Mouse (Mus musculus) lung, embryonic 15.5 days (tissue): ENCODE data around the gene Prkg1. TPM values are rescaled to one million over a fixed set of nuclear protein-coding genes. Genes with fewer than 3 reads are reported as not detected.
A peak's percentile ranks its signal among the peaks of the same experiment; 100 is the strongest.

Experiments
- ATAC-seq: fragments of 200-750 bp; cut with Nextera tagmentation; 2 replicates; pipeline ENCODE4 v1.8.0; 2017; ENCODE audit warnings: moderate number of reproducible peaks, borderline replicate concordance; ENCODE audit not compliant: low FRiP score, low TSS enrichment; ENCODE audit errors: extremely low read depth
- H3K27ac ChIP-seq: fragments of 300-500 bp; sonication (generic); 2 replicates; pipeline ENCODE4 v1.5.1; 2015; ENCODE audit warnings: moderate library complexity, mild to moderate bottlenecking, inconsistent platforms
- H3K27me3 ChIP-seq: fragments of 300-500 bp; sonication (generic); 2 replicates; pipeline ENCODE4 v1.6.1; 2015; ENCODE audit warnings: inconsistent platforms
- H3K36me3 ChIP-seq: fragments of 300-500 bp; sonication (generic); 2 replicates; pipeline ENCODE4 v1.6.1; 2015; ENCODE audit warnings: inconsistent platforms
- H3K4me1 ChIP-seq: fragments of 300-500 bp; sonication (generic); 2 replicates; pipeline ENCODE4 v1.6.1; 2015; ENCODE audit warnings: inconsistent platforms
- H3K4me2 ChIP-seq: fragments of 300-500 bp; sonication (generic); 2 replicates; pipeline ENCODE4 v1.6.1; 2015; ENCODE audit warnings: inconsistent platforms, mild to moderate bottlenecking, moderate library complexity
- H3K4me3 ChIP-seq: fragments of 300-500 bp; sonication (generic); 2 replicates; pipeline ENCODE4 v1.5.1; 2015; ENCODE audit warnings: mild to moderate bottlenecking, inconsistent platforms
- H3K9ac ChIP-seq: fragments of 300-500 bp; sonication (generic); 2 replicates; pipeline ENCODE4 v1.6.1; 2015; ENCODE audit warnings: inconsistent platforms
- H3K9me3 ChIP-seq: fragments of 300-500 bp; sonication (generic); 2 replicates; pipeline ENCODE4 v1.6.1; 2016; ENCODE audit warnings: inconsistent platforms
- WGBS: fragments of 180-500 bp; shearing (Covaris S2); methylation state at CpG from one replicate; pipeline ENCODE4 v1.1.7; 2015; 5-methylcytosine and 5-hydroxymethylcytosine counted together
- polyA plus RNA-seq: library from polyadenylated mRNA; unstranded; fragments of >200 nt; fragmentation: Nextera tagmentation; extraction: Ambion mirVana; gene quantifications from 2 replicates; pipeline ENCODE4 v1.2.1, GENCODE M21; 2015

Prkg1 gene
- polyA plus RNA-seq, 1 experiment from 2014 or later = 6.5 TPM

DNA sequence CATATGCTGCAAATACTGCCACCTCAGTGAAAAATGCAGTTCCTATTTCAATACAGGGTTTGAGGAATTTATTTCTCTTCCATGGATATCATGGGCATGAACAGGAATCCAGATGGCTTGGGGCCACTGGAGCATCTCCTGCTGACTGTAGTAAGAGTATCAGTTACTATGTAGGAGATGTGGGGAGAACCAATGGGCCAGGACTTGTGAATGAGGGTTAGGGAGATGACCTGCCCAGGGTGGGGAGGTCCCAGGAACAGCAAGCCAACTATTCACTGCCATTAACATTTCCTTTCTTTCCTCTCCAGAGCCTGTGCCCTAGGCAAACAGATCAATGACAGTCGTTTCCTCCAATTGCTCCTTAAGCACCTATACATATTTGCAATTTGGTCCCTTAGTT is 593.8 kb downstream of the Prkg1 start:
- Histone ChIP-seq H3K27me3 (no peaks in the 10 kb centered on the region), H3K4me3 (no peak overlapping the region), H3K9me3 (no peaks in the 10 kb centered on the region), H3K9ac (no peak overlapping the region), H3K4me2 (no peak overlapping the region), H3K36me3 (no peaks in the 10 kb centered on the region), H3K27ac (no peak overlapping the region), H3K4me1 (no peaks in the 10 kb centered on the region)
- ATAC-seq = no peak
- WGBS = 64% methylated on average over 1 of the region's 1 CpGs

DNA sequence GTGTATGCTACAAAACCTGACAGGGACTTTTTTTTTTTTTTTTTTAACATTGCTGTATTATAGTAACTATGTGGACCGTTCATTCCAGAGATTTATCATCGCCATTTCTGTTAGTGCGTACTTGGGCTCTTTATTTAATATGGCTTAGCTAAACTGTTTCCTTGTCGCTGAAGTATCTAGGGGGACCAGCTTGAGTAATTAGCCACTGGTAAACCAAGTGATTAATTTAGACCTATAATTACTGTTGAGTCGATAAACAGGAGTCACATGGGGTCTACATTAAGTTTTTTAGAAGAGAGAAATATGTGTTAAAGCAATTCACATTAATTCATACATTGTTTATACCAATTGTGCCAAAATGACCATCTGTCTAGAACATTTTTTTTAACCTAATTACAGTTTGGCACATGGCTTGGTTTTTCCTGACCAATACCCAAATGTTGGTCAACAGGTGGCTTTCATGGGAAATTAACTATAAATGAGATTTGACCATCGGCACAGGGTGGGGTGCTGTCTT is 605.8 kb downstream of the Prkg1 start:
- no peaks in the 10 kb centered on the region for H3K9me3 ChIP-seq
- no peak overlapping the region for H3K4me3 ChIP-seq
- no peaks in the 10 kb centered on the region for H3K27me3 ChIP-seq
- no peaks in the 10 kb centered on the region for H3K36me3 ChIP-seq
- no peak for ATAC-seq
- no peaks in the 10 kb centered on the region for H3K4me1 ChIP-seq
- H3K4me2 ChIP-seq = no peak overlapping the region
- no peak overlapping the region for H3K27ac ChIP-seq
- no peak overlapping the region for H3K9ac ChIP-seq
- WGBS = 83% methylated on average over 6 of the region's 6 CpGs

DNA sequence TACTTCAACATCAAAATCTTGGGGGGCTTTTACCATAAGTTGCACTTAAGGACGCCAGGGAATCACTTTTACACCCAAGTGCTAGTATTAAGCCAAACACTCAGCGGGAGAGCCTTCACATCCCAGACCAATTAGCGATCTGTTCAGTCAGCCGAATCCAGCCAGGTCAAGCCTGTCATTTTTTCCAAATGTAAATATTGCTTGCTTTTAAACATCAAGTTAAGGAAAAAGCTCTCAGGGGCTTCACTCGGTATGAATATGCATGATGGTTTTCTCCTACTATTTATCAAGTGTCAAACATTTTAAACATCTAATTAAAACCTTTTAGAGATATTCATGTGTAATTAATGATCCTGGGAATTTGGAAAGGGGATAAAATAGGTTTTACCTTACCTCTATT is 611.4 kb downstream of the Prkg1 start:
- 29% methylated on average over 5 of the region's 5 CpGs for WGBS
- no peak overlapping the region for H3K4me2 ChIP-seq
- no peak overlapping the region for H3K9ac ChIP-seq
- no peaks in the 10 kb centered on the region for H3K36me3 ChIP-seq
- H3K9me3 ChIP-seq = no peaks in the 10 kb centered on the region
- no peak for ATAC-seq
- H3K4me1 ChIP-seq = no peaks in the 10 kb centered on the region
- no peak overlapping the region for H3K27ac ChIP-seq
- no peaks in the 10 kb centered on the region for H3K27me3 ChIP-seq
- no peak overlapping the region for H3K4me3 ChIP-seq

DNA sequence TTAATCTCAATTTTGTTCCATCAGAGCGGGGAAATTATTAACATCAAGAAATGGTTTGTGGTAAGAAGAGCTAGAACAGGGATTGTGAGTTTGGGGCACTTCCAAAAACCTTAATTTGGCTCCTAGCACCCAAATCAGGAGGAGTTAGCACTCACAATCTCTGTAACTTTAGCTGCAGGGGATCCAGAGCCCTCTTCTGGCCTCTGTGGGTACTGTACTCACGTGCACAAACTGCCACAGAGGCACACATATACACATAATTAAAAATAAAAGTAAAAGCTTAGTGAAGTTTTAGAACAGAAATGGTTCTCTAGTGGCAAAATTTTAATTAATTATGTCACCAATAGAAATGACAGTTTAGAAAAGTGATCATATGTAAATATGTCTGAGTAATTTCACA is 614.9 kb downstream of the Prkg1 start:
- Histone ChIP-seq H3K9ac (no peak overlapping the region), H3K4me2 (no peak overlapping the region), H3K27me3 (no peaks in the 10 kb centered on the region), H3K36me3 (no peaks in the 10 kb centered on the region), H3K9me3 (no peaks in the 10 kb centered on the region), H3K27ac (no peak overlapping the region), H3K4me3 (no peak overlapping the region), H3K4me1 (no peaks in the 10 kb centered on the region)
- no peak for ATAC-seq
- 92% methylated on average over 2 of the region's 2 CpGs for WGBS

DNA sequence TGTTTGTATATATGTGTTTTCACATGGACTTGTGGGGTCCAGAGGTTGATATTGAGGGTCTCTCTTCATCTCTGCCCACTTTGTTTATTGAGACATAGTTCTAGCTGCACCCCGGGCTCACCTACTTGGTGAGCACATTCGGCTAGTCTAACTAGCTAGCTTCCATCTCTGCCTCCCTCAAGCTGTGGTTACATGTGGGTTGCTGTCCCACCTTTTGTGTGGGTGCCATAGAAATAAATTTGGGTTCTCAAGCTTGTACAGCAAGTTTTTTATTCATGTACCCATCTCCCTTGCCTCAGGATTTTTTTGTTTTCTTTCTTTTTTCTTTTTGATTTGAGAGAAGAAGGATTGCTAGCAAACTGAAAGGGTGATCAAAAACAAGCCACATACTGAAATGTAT is 617.4 kb downstream of the Prkg1 start:
- H3K4me3 ChIP-seq = no peak overlapping the region
- no peak overlapping the region for H3K4me2 ChIP-seq
- no peak overlapping the region for H3K9ac ChIP-seq
- no peaks in the 10 kb centered on the region for H3K27me3 ChIP-seq
- no peak overlapping the region for H3K27ac ChIP-seq
- H3K36me3 ChIP-seq = no peaks in the 10 kb centered on the region
- no peak for ATAC-seq
- no peaks in the 10 kb centered on the region for H3K4me1 ChIP-seq
- 83% methylated on average over 2 of the region's 2 CpGs for WGBS
- no peaks in the 10 kb centered on the region for H3K9me3 ChIP-seq

DNA sequence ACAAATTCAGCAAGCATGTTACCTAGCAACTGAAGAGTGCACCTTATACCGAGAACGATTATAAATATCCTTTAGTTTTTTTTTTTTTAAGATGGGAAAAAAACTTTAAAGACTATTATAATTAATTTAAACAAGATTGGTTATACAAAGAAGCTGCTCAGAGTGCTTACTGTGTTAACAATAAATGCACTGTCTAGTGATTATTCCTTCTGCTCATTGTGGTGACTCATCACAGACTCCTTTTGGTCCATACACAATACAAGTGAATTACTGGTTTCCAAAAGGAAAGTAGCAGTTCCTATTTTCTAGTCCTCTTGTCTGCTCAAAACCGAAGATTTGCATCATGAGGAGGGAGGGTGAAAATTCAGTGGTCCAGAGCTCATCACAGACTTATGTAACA is 618.7 kb downstream of the Prkg1 start:
- no peak overlapping the region for H3K4me2 ChIP-seq
- 67% methylated on average over 3 of the region's 3 CpGs for WGBS
- H3K4me3 ChIP-seq = no peak overlapping the region
- no peaks in the 10 kb centered on the region for H3K27me3 ChIP-seq
- H3K36me3 ChIP-seq = no peaks in the 10 kb centered on the region
- H3K4me1 ChIP-seq = no peaks in the 10 kb centered on the region
- ATAC-seq = no peak
- no peak overlapping the region for H3K27ac ChIP-seq
- no peaks in the 10 kb centered on the region for H3K9me3 ChIP-seq
- H3K9ac ChIP-seq = no peak overlapping the region

DNA sequence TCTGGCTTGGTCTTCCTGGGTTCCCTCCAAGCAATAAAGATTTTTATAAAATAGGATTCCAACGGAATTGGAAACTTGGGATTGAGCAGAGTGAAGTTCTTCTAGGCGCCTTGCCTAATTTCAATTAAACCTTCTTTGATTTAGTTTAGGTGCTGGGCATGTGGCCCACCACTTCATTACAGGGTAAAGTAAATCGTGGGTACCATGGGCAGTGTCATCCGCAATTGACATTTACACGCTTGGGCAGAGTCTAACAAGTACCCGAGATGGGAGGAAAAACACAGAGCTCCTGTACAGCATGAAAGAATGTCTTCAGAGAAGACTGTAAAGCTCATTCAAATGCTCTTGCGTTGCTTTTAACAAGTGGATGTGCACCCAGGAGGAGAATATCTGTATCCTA is 622.9 kb downstream of the Prkg1 start:
- ATAC-seq = no peak
- no peaks in the 10 kb centered on the region for H3K36me3 ChIP-seq

DNA sequence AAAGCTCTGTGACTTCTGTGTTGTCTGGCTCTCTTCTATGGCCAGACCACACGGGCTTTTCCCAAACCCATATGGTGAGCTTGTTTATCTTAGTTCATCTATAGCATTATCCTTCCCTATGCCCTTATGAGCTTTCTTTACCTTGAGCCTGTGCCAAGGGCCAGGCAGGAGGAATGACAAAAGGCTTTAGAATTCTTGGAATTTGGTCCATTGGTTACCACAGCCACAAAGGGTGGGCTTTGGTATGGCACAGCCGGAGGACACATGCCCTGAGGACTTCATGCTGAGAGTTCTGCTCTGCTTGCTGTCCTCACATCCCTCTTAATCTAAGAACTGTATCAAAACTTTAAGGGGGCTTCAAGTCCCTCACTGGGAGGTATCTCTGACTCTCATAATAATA is 628.5 kb downstream of the Prkg1 start:
- no peak overlapping the region for H3K4me2 ChIP-seq
- ATAC-seq = no peak
- no peaks in the 10 kb centered on the region for H3K9me3 ChIP-seq
- no peak overlapping the region for H3K27ac ChIP-seq
- 20% methylated on average over 2 of the region's 2 CpGs for WGBS
- H3K4me3 ChIP-seq = no peak overlapping the region
- H3K27me3 ChIP-seq = no peaks in the 10 kb centered on the region
- H3K36me3 ChIP-seq = no peaks in the 10 kb centered on the region
- H3K9ac ChIP-seq = no peak overlapping the region
- no peaks in the 10 kb centered on the region for H3K4me1 ChIP-seq

More for the DNA sequence above, 622.9 kb downstream of the Prkg1 start:
- no peak overlapping the region for H3K4me3 ChIP-seq
- H3K4me1 ChIP-seq = no peaks in the 10 kb centered on the region
- WGBS = 87% methylated on average over 7 of the region's 7 CpGs
- no peaks in the 10 kb centered on the region for H3K27me3 ChIP-seq
- no peak overlapping the region for H3K27ac ChIP-seq
- no peak overlapping the region for H3K4me2 ChIP-seq
- H3K9ac ChIP-seq = no peak overlapping the region
- no peaks in the 10 kb centered on the region for H3K9me3 ChIP-seq

DNA sequence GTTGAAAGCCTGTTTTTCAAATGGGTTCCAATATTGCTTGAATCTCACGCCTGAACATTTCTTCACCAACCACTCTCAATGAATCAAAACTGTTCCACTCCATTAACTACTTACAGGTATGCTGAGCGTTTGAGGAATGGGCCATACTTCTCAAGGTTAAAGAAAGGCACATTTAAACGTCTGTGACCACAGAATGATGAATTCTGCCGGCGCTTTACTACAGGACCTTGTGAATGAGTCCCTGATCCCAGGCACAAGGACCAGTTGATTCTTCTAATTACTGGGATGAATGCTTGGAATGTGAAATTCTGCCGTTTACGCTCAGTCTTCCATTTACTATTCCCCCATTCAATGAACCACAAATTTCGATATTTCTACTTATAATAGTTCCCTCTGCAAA is 632.2 kb downstream of the Prkg1 start:
- no peak overlapping the region for H3K4me3 ChIP-seq
- WGBS = 81% methylated on average over 8 of the region's 8 CpGs
- H3K36me3 ChIP-seq = no peaks in the 10 kb centered on the region

DNA sequence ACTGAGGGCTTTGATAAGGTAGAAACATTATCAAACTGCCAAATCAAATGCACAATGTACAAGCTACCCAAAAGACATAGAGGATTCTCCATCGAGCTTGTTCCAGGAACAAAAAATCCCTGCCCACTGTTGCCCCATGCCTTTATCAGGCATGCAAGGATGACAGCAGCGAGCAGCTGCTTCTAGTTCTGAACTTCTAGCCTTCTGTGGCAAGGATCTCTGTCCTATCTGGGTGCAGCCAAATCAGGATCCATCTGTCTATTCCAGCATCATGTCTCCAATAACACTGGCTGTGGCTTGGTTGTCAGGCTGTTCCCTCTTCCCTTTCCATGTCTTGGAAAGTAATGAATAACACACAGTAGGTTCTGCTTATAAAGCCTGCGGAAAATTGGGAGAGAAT is 640.2 kb downstream of the Prkg1 start:
- no peak for ATAC-seq
- no peaks in the 10 kb centered on the region for H3K36me3 ChIP-seq
- WGBS = 79% methylated on average over 3 of the region's 3 CpGs
- H3K27ac ChIP-seq = no peak overlapping the region
- no peak overlapping the region for H3K4me3 ChIP-seq
- no peaks in the 10 kb centered on the region for H3K4me1 ChIP-seq
- no peaks in the 10 kb centered on the region for H3K27me3 ChIP-seq
- H3K4me2 ChIP-seq = no peak overlapping the region
- no peak overlapping the region for H3K9ac ChIP-seq
- H3K9me3 ChIP-seq = no peaks in the 10 kb centered on the region

More for the DNA sequence above, 632.2 kb downstream of the Prkg1 start:
- H3K4me1 ChIP-seq = no peaks in the 10 kb centered on the region
- no peak overlapping the region for H3K9ac ChIP-seq
- no peaks in the 10 kb centered on the region for H3K27me3 ChIP-seq
- H3K9me3 ChIP-seq = no peaks in the 10 kb centered on the region
- no peak overlapping the region for H3K4me2 ChIP-seq
- no peak for ATAC-seq
- no peak overlapping the region for H3K27ac ChIP-seq

DNA sequence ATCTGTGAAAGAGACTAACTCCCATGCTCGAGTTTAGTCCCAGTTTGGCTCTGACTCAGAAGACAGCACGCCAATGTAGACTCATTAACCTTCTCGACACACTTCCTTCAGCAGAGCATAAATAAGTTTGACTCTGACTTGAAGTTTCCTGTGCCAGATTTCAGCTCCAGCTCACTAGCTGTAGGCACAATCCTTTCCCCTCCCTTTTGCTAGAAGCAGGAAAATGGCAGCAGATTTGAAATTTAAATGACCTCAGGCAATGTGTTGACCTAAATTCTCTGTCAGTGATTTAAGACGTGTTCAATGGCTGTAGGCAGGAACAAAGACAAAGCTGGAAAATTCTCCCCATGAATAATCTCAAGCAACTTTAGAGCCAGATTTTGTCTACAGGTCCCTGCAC is 650.1 kb downstream of the Prkg1 start:
- ATAC-seq = peak; percentile 35; the same call in 1 of the 2 replicates
- H3K9ac ChIP-seq = no peak overlapping the region
- H3K36me3 ChIP-seq = no peaks in the 10 kb centered on the region
- H3K4me2 ChIP-seq = no peak overlapping the region
- H3K4me1 ChIP-seq = 0 out of 2 replicates have a peak, but pooled peaks cover 3% of the 10 kb centered on the region
- H3K4me3 ChIP-seq = no peak overlapping the region
- no peak overlapping the region for H3K27ac ChIP-seq
- no peaks in the 10 kb centered on the region for H3K27me3 ChIP-seq
- 25% methylated on average over 4 of the region's 4 CpGs for WGBS
- no peaks in the 10 kb centered on the region for H3K9me3 ChIP-seq

DNA sequence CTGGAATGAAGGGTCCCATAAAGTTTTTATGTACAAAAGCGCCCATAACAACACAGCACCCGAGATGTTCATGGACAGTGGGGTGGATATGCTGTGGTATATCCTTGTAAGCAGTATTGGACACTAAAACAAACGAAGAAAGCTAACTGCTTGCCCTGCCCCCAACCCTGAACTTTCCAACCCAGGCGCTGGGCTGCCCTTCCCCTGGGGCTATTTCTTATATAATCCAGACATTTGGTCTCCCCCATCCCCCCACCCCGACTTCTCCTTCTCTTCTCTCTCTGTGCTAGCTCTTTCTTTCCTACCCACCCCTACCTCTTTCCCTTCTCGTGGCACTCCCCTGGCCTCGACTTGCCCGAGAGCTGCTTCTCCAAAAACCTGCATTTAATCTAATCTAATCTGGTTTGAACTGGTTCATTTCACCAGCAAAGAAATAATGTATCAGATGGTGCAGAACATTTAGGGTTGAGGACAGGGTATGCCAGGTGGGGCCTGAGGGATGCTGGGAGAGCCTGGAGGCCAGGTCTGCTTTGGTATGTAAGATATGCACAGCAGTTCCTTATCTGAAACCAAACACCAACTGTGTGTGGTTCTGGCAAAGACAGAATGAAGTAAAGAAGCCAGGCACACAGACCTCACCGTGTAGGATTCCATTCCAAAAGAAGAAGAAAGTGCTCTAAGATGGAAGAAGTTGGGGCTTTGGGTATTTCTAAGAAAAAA is 657.8 kb downstream of the Prkg1 start:
- WGBS = 26% methylated on average over 9 of the region's 9 CpGs
- Histone ChIP-seq H3K27me3 (no peaks in the 10 kb centered on the region), H3K9ac (no peak overlapping the region), H3K27ac (no peak overlapping the region), H3K4me2 (no peak overlapping the region), H3K36me3 (no peaks in the 10 kb centered on the region), H3K4me1 (no peaks in the 10 kb centered on the region; the same call in 1 of the 2 replicates), H3K9me3 (no peaks in the 10 kb centered on the region), H3K4me3 (no peak overlapping the region)
- no peak for ATAC-seq
